Mouse (Mus musculus): ENCODE data around the gene Exoc3l4.

DNA sequence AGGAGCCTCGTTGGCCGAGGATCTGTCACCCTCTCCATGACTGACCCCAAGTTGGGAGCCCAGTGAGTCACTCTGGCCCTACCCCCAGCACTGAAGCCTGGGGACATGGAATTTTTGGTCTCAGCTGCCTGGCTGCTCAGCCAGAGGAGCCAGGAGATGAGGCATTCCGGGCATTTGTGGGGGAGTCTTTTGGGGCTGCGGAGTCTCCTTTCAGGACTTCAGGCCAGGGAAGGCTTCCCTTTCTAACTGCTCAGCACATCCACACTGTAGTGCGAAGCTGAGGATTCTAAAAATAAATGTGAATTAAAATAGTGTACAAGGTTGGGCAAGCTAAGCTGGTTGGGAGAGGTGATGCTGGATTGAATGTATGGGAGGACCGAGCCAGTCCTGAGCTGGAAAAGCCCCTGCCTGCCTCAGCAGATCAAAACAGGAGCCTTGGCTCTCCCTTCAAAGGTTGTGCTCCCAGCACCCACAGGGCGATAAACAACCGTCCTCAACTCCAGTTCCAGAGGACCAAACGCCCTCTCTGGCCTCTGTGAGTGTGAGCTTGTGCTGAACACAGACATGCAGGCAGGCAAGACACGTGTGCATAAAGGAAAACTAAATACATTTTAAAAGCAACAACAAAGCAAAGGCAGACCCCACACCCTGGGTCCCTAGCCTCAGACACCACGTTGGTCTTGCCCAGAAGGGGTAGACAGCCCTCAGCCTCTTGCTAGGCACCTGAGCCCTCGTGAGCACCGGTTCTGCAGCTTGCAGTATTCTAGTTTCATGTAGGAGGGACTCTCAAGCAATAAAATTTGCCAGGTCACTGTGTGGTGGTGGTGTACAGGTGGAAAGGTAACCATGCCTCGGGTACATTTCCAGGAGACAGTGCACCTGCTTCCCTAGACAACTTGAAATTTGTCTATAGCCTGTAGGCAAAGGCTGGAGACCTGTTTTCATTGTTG lies 14.3 kb downstream of the Exoc3l4 start:
- no peak for TF ChIP-seq CTCF (IDR thresholded peaks at IDR 0.05; ENCODE audit: low read depth)
- no peak for TF ChIP-seq EP300 (optimal IDR thresholded peaks at IDR 0.05)

All from stomach, postnatal 0 days (tissue).